Mouse (Mus musculus): ENCODE measurements around the gene Olfr976. TPM values are rescaled to one million over a fixed set of nuclear protein-coding genes. Genes with fewer than 3 reads are reported as not detected.

Gene Olfr976
- not detected for polyA plus RNA-seq (2014; fragmentation: Illumina TruSeq; extraction: RNeasy Lipid Tissue Mini Kit (QIAGEN cat#74804); ENCODE audit: low read depth, low replicate concordance)

DNA sequence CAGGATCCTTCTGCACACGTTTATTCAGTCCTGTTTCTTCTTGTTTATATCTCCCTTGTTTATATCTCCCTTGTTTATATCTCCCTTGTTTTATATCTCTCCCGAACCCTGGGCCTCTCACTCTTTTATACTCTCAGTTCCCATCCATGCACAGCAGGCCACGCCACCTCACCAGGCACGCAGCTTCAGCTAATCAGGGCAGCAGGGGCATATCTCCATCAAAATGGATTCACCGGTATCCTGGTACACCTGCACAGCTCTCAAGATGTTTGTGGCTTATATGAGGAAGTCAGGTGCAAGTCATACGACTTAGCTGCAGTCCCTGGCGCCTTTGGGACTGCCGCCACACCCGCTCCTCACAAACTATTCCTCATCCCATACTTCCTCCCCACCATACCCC, at the start of gene Olfr976:
Gene Olfr976, minus strand, starts transcription at position 101 of the 400 bp plus-strand sequence.

DNA sequence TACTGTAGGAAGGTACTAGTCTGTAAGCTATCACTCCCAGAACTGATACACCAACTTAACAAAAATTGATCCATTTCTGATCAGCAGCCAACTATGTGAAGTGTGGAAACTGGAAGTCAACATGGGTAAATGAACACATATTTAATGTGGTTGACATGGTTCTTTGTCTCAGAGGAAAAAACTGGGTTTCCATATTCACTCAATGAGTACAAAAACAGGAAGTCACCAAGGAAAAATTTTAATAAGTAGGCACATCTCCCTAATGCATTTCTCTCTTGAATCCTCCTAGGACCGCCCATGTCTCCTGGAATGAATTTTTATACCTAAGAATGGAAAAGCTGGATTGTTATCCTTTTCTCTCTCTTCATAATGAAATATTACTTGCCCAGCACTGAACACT, 48.5 kb upstream of the Olfr976 start, which contains the start of gene Olfr980:
Gene Olfr980, minus strand, starts transcription at position 101 of the 400 bp plus-strand sequence.

DNA sequence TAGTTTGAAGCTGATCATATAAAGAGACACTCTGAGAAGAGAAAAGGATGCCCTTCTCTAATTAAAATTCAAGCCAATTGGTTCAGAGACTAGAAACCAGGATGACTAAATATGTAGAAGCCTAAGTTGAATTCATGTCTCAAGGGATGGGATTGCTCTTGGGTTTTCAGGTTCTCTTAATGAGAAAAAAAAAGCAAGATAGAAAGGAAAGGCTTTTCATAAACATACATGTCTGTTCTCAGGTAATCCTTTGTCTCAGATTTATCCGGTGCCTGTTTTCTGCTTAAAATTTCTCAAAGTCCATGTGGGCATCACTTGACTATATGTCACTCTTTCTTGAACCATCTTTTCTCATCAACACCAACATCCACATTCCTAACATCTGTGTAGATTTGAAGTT, 42.4 kb upstream of the Olfr976 start, which contains the start of gene Olfr979:
Gene Olfr979, minus strand, starts transcription at position 101 of the 400 bp plus-strand sequence.

DNA sequence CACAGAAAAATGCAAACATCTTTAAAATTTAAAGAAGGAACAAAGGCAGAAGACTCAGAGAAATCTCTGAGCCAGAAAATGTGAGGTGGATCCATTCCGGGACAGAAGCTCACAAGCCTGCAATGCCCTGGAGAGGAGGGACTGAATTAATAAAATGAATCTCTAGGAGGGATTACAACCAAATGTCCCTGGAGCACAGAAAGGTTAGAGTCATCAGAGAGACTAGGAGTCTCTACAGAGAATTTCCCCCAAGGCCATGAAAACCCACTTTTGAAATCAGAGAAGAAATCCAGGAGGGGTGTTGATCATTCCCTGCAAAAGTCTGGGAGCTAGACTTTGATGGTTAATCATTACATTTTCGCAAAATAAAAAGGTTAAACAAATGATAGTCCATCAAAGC, 30.9 kb upstream of the Olfr976 start, which contains the start of gene Olfr978:
Gene Olfr978, plus strand, starts transcription at position 301 of the 400 bp plus-strand sequence.

DNA sequence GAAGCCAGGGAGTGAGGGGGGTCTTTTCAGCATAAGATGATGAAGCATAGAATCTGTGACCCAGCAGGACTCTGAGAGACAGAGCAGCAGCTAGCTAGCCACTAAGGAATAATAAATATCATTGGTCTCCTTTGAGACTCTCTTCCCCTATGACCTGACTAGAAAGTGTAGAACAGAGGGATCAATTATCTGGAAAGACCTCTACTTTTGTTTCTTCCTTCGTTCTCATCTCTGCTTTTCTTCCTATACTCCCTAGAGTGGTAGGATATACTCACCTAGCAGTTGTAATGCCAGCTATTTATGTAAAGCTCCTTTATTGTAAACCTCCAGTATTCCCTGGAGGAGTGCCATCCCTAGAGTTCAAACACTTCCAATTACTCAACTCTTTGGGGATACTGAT, 9.0 kb downstream of the Olfr976 start, which contains the start of gene Olfr975:
Gene Olfr975, minus strand, starts transcription at position 101 of the 400 bp plus-strand sequence.

DNA sequence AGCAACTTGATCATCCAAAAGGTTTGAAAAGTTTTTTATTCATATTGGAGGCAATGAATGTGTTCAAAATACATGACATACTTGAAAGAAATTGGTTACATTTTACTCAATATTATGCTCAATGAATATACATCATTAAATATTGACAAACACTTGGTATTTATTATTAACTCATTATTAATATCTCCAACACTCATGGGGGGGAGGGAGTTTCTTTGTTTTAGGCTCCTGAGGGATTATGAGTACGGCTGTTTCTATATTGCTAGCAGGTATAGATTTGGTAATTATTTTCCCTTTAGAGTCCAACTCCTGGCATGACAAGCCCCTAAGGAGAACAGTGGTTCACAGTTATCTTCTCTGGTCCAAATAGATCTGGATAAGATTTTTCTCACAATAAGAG, 23.7 kb downstream of the Olfr976 start, which contains the start of gene Olfr974:
Gene Olfr974, plus strand, starts transcription at position 301 of the 400 bp plus-strand sequence.

DNA sequence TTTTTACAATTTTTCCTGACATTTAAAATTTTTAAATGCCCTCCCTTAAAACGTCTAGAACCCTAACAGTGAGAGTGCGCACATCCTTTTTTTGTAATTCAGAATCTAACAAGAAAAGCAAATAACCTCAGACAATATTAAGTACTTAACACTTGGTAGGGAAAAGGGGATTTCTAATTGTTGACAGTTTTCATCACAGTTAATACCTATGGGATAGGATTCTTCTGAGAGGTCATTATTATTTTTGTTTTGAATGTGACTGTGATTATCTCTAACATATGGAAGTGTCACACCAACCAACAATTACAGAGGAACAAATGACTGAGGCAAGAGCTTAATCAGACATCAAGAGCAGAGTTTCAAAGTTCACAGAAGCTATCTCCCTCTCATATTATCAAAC, 53.9 kb downstream of the Olfr976 start, which contains the start of gene Olfr229:
Gene Olfr229, plus strand, starts transcription at position 301 of the 400 bp plus-strand sequence.

Other genes starting within 250 kb of the Olfr976 start
- gene Olfr965, start 249.8 kb downstream of the Olfr976 start, polyA plus RNA-seq (2014; fragmentation: Illumina TruSeq; extraction: RNeasy Lipid Tissue Mini Kit (QIAGEN cat#74804); ENCODE audit: low read depth, low replicate concordance), result not detected
- not detected for gene Olfr150, start 230.2 kb downstream of the Olfr976 start, polyA plus RNA-seq (2014; fragmentation: Illumina TruSeq; extraction: RNeasy Lipid Tissue Mini Kit (QIAGEN cat#74804); ENCODE audit: low read depth, low replicate concordance)
- not detected for gene Olfr967, start 214.9 kb downstream of the Olfr976 start, polyA plus RNA-seq (2014; fragmentation: Illumina TruSeq; extraction: RNeasy Lipid Tissue Mini Kit (QIAGEN cat#74804); ENCODE audit: low read depth, low replicate concordance)
- not detected for gene Olfr968, start 177.9 kb downstream of the Olfr976 start, polyA plus RNA-seq (2014; fragmentation: Illumina TruSeq; extraction: RNeasy Lipid Tissue Mini Kit (QIAGEN cat#74804); ENCODE audit: low read depth, low replicate concordance)
- gene Olfr969, start 170.2 kb downstream of the Olfr976 start, polyA plus RNA-seq (2014; fragmentation: Illumina TruSeq; extraction: RNeasy Lipid Tissue Mini Kit (QIAGEN cat#74804); ENCODE audit: low read depth, low replicate concordance), result not detected
- not detected for gene Olfr970, start 152.3 kb downstream of the Olfr976 start, polyA plus RNA-seq (2014; fragmentation: Illumina TruSeq; extraction: RNeasy Lipid Tissue Mini Kit (QIAGEN cat#74804); ENCODE audit: low read depth, low replicate concordance)
- not detected for gene Olfr971, start 124.3 kb downstream of the Olfr976 start, polyA plus RNA-seq (2014; fragmentation: Illumina TruSeq; extraction: RNeasy Lipid Tissue Mini Kit (QIAGEN cat#74804); ENCODE audit: low read depth, low replicate concordance)
- gene Olfr972, start 94.7 kb downstream of the Olfr976 start, polyA plus RNA-seq (2014; fragmentation: Illumina TruSeq; extraction: RNeasy Lipid Tissue Mini Kit (QIAGEN cat#74804); ENCODE audit: low read depth, low replicate concordance), result not detected
- not detected for gene Olfr229, start 53.8 kb downstream of the Olfr976 start, polyA plus RNA-seq (2014; fragmentation: Illumina TruSeq; extraction: RNeasy Lipid Tissue Mini Kit (QIAGEN cat#74804); ENCODE audit: low read depth, low replicate concordance)
- not detected for gene Olfr974, start 23.6 kb downstream of the Olfr976 start, polyA plus RNA-seq (2014; fragmentation: Illumina TruSeq; extraction: RNeasy Lipid Tissue Mini Kit (QIAGEN cat#74804); ENCODE audit: low read depth, low replicate concordance)
- gene Olfr975, start 9.1 kb downstream of the Olfr976 start, polyA plus RNA-seq (2014; fragmentation: Illumina TruSeq; extraction: RNeasy Lipid Tissue Mini Kit (QIAGEN cat#74804); ENCODE audit: low read depth, low replicate concordance), result not detected
- gene Olfr978, start 31.0 kb upstream of the Olfr976 start, polyA plus RNA-seq (2014; fragmentation: Illumina TruSeq; extraction: RNeasy Lipid Tissue Mini Kit (QIAGEN cat#74804); ENCODE audit: low read depth, low replicate concordance), result not detected
- gene Olfr979, start 42.3 kb upstream of the Olfr976 start, polyA plus RNA-seq (2014; fragmentation: Illumina TruSeq; extraction: RNeasy Lipid Tissue Mini Kit (QIAGEN cat#74804); ENCODE audit: low read depth, low replicate concordance), result not detected
- not detected for gene Olfr980, start 48.4 kb upstream of the Olfr976 start, polyA plus RNA-seq (2014; fragmentation: Illumina TruSeq; extraction: RNeasy Lipid Tissue Mini Kit (QIAGEN cat#74804); ENCODE audit: low read depth, low replicate concordance)
- gene Olfr981, start 60.3 kb upstream of the Olfr976 start, polyA plus RNA-seq (2014; fragmentation: Illumina TruSeq; extraction: RNeasy Lipid Tissue Mini Kit (QIAGEN cat#74804); ENCODE audit: low read depth, low replicate concordance), result not detected
- gene Olfr982, start 112.7 kb upstream of the Olfr976 start, polyA plus RNA-seq (2014; fragmentation: Illumina TruSeq; extraction: RNeasy Lipid Tissue Mini Kit (QIAGEN cat#74804); ENCODE audit: low read depth, low replicate concordance), result not detected
- not detected for gene Olfr983, start 132.5 kb upstream of the Olfr976 start, polyA plus RNA-seq (2014; fragmentation: Illumina TruSeq; extraction: RNeasy Lipid Tissue Mini Kit (QIAGEN cat#74804); ENCODE audit: low read depth, low replicate concordance)
- gene Olfr984, start 153.1 kb upstream of the Olfr976 start, polyA plus RNA-seq (2014; fragmentation: Illumina TruSeq; extraction: RNeasy Lipid Tissue Mini Kit (QIAGEN cat#74804); ENCODE audit: low read depth, low replicate concordance), result not detected
- gene Olfr985, start 169.1 kb upstream of the Olfr976 start, polyA plus RNA-seq (2014; fragmentation: Illumina TruSeq; extraction: RNeasy Lipid Tissue Mini Kit (QIAGEN cat#74804); ENCODE audit: low read depth, low replicate concordance), result not detected
- 1.7 TPM for gene Tmem225, start 187.0 kb upstream of the Olfr976 start, polyA plus RNA-seq (2014; fragmentation: Illumina TruSeq; extraction: RNeasy Lipid Tissue Mini Kit (QIAGEN cat#74804); ENCODE audit: low read depth, low replicate concordance)
- gene Olfr986, start 219.8 kb upstream of the Olfr976 start, polyA plus RNA-seq (2014; fragmentation: Illumina TruSeq; extraction: RNeasy Lipid Tissue Mini Kit (QIAGEN cat#74804); ENCODE audit: low read depth, low replicate concordance), result not detected
- gene Zfp202, start 231.2 kb upstream of the Olfr976 start, polyA plus RNA-seq (2014; fragmentation: Illumina TruSeq; extraction: RNeasy Lipid Tissue Mini Kit (QIAGEN cat#74804); ENCODE audit: low read depth, low replicate concordance), result 2.9 TPM

Measured in adipose tissue, adult 10 weeks (tissue).